Mouse (Mus musculus) limb, embryonic 14.5 days (tissue): ENCODE results near the gene Fitm1. TPM values are rescaled to one million over a fixed set of nuclear protein-coding genes. Genes with fewer than 3 reads are reported as not detected.

ENCODE experiments used
- ATAC-seq: fragments of 200-750 bp; cut with Nextera tagmentation; 2 replicates; pipeline ENCODE4 v1.8.0; 2017; ENCODE audit warnings: low read depth, moderate number of reproducible peaks, moderate TSS enrichment; ENCODE audit not compliant: low FRiP score
- DNase-seq: peaks from one replicate; pipeline ENCODE4 v3.0.0-alpha.2; 2015; ENCODE audit warnings: low spot score
- H3K27ac ChIP-seq: fragments of 300-500 bp; sonication (generic); replicated peaks from 2 replicates; pipeline ENCODE4 v1.5.1; 2014; ENCODE audit warnings: low read depth, mild to moderate bottlenecking, low read length, moderate library complexity, mixed read lengths
- H3K27me3 ChIP-seq: fragments of 300-500 bp; sonication (generic); 2 replicates; pipeline ENCODE4 v1.6.1; 2014; ENCODE audit warnings: low read length, mixed read lengths; ENCODE audit not compliant: control insufficient read depth, insufficient read depth
- H3K36me3 ChIP-seq: fragments of 300-500 bp; sonication (generic); 2 replicates; pipeline ENCODE4 v1.6.1; 2014; ENCODE audit warnings: mild to moderate bottlenecking, low read length, moderate library complexity, mixed read lengths; ENCODE audit not compliant: control insufficient read depth, insufficient read depth
- H3K4me1 ChIP-seq: fragments of 300-500 bp; sonication (generic); 2 replicates; pipeline ENCODE4 v1.6.1; 2014; ENCODE audit warnings: antibody characterized with exemption, low read length, mixed read lengths; ENCODE audit not compliant: control insufficient read depth, insufficient read depth
- H3K4me2 ChIP-seq: fragments of 300-500 bp; sonication (generic); replicated peaks from 2 replicates; pipeline ENCODE4 v1.6.1; 2014; ENCODE audit warnings: low read depth, mild to moderate bottlenecking, low read length, moderate library complexity; ENCODE audit not compliant: severe bottlenecking
- H3K4me3 ChIP-seq: fragments of 300-500 bp; sonication (generic); replicated peaks from 2 replicates; pipeline ENCODE4 v1.5.1; 2014; ENCODE audit warnings: low read length
- H3K9ac ChIP-seq: fragments of 300-500 bp; sonication (generic); 2 replicates; pipeline ENCODE4 v1.6.1; 2014; ENCODE audit warnings: mild to moderate bottlenecking, low read depth, low read length, moderate library complexity; ENCODE audit not compliant: severe bottlenecking
- H3K9me3 ChIP-seq: fragments of 300-500 bp; sonication (generic); 2 replicates; pipeline ENCODE4 v1.6.1; 2016; ENCODE audit warnings: low read length; ENCODE audit not compliant: control insufficient read depth
- POLR2A ChIP-seq: fragments of 200-500 bp; IDR thresholded peaks from 2 replicates; pipeline ENCODE4 v1.8.0; 2012; ENCODE audit warnings: inconsistent platforms, mild to moderate bottlenecking, moderate library complexity, borderline replicate concordance; ENCODE audit not compliant: insufficient read depth, insufficient read length; ENCODE audit errors: extremely low read depth
- WGBS: fragments of 180-500 bp; shearing (Covaris S2); extraction: QIAGEN DNeasy Blood & Tissue Kit; methylation state at CpG from one replicate; pipeline ENCODE4 v1.1.7; 2014; 5-methylcytosine and 5-hydroxymethylcytosine counted together
- polyA plus RNA-seq, 2 experiments: library from polyadenylated mRNA; depleted of rRNA in 1 of 2; stranded (reverse) in 1 of 2; unstranded in 1 of 2; fragments of >200 nt; fragmentation: Nextera tagmentation in 1 of 2; extraction: Ambion mirVana in 1 of 2; gene quantifications; 2 replicates each; pipeline versions ENCODE4 v1.2.1 to v1.2.3; 2012 to 2014

Gene Fitm1
- polyA plus RNA-seq, 2 experiments, result 26.9 to 30.9 TPM

DNA sequence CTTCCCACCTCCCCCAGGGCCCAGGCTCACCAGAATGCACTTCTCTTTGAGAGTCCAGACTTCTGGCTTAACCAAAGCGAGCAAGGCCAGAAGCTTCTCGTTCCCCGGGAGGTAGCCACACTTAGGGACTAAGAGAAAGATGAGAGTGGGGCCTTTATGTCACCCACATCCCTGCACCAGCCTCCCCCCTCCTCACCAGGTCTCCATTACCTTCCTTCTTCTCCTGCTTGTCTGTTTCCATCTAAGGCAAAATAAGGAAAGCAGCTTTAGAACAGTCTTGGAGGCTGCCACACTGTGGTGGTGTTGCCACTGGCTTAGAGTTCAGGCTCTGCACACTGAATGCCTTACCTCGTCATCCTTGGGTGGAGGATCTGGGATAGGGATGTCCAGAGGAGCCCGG is 13.9 kb downstream of the Fitm1 start:
- Histone ChIP-seq H3K9ac (no peak overlapping the region), H3K36me3 (peaks cover 28% of the 10 kb centered on the region), H3K9me3 (no peaks in the 10 kb centered on the region), H3K4me2 (no peak overlapping the region), H3K4me1 (peaks cover 15% of the 10 kb centered on the region), H3K27ac (no peak overlapping the region), H3K4me3 (no peak overlapping the region), H3K27me3 (no peaks in the 10 kb centered on the region)
- ATAC-seq, result no peak
- no peak for TF ChIP-seq POLR2A
- WGBS, result 93% methylated on average over 5 of the region's 5 CpGs
- no peak for DNase-seq

DNA sequence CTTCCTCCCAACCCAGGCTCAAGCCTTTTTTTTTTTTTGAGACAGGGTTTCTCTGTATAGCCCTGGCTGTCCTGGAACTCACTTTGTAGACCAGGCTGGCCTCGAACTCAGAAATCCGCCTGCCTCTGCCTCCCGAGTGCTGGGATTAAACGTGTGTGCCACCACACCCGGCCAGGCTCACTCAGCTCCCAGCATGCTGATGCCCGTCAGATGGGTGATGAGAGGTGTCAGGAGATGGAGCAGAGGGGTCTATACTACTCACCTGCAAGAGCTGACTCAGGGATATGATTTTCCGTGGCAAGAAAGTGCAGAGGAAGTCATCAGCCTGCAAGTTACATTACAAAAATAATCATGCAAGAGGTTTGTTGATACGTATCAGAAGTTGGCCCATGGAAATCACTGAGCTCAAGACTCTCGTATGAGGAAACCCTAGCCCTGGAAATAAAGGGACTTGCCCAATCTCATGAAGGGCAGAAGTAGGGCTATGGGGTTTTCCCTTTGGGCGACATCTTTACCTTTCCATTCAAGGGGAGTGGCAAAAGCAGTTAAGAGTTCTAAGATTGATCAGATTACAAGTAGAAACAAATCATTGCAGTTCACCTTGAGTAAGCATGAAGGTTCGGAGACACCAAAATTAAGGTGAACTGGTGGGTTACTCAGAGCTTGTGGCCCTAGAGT is 14.5 kb downstream of the Fitm1 start:
- peaks cover 15% of the 10 kb centered on the region for H3K4me1 ChIP-seq
- H3K27ac ChIP-seq, result peak overlapping the region; percentile 76; the same call in 1 of the 2 replicates
- H3K27me3 ChIP-seq, result no peaks in the 10 kb centered on the region
- H3K4me2 ChIP-seq, result peak overlapping the region; percentile 85
- peak overlapping the region; percentile 91 for H3K4me3 ChIP-seq
- H3K36me3 ChIP-seq, result peaks cover 34% of the 10 kb centered on the region
- no peaks in the 10 kb centered on the region for H3K9me3 ChIP-seq
- no peak for TF ChIP-seq POLR2A
- ATAC-seq (no peak), DNase-seq (no peak)
- 83% methylated on average over 11 of the region's 11 CpGs for WGBS
- H3K9ac ChIP-seq, result peak overlapping the region; percentile 57

GRCm38 (mm10) chr14:55590748-55591330 is 15.4 kb downstream of the Fitm1 start, which contains the start of gene Psme2:
Gene Psme2, minus strand, starts transcription at chr14:55591113.
- Histone ChIP-seq H3K9ac (peak within 1 kb of the TSS; percentile 74), H3K9me3 (no peaks in the 10 kb centered on the region), H3K27me3 (no peaks in the 10 kb centered on the region), H3K4me1 (peaks cover 15% of the 10 kb centered on the region), H3K4me2 (peak within 1 kb of the TSS; percentile 85), H3K4me3 (peak within 1 kb of the TSS; percentile 91), H3K36me3 (peaks cover 42% of the 10 kb centered on the region), H3K27ac (peak within 1 kb of the TSS; percentile 91)
- TF ChIP-seq POLR2A, result no peak
- ATAC-seq, result peak; percentile 96
- peak; percentile 98 for DNase-seq
- WGBS, result under 1% methylated on average over 22 of the region's 22 CpGs

DNA sequence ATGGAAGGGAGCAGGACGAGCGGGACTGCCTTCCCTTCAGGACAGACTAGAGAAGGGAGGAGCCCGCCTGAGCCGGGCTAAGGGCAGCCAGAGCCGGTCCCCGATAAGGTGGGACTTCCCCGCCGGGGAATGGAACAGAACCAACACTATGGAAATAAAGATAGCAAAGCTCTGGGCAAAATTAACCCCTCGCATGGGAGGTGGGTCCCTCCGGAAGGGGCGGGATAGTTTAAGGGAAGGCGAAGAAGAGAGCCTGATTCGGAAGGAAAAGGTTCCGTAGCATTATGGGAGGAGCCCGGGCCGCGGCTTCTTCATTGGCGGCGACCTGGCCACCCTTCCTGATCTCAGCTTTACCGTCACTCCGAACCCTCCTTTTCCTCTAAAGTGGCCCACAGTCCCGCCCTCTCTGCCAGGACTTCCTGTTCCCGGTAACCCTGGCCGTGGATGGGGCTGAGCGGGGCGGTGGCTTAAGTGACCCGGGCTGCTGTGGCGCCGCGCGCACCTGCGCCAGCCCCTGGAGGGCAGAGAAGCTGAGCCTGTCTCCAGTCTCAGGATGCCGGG is 16.0 kb downstream of the Fitm1 start, which contains the start of gene Rnf31:
TSS of gene Rnf31 (plus strand) at position 378 of the 561 bp plus-strand sequence.
- Histone ChIP-seq H3K4me3 (peak within 1 kb of the TSS; percentile 91), H3K4me2 (peak within 1 kb of the TSS; percentile 85), H3K27me3 (no peaks in the 10 kb centered on the region), H3K9me3 (no peaks in the 10 kb centered on the region), H3K36me3 (peaks cover 48% of the 10 kb centered on the region), H3K27ac (peak within 1 kb of the TSS; percentile 91), H3K9ac (peak within 1 kb of the TSS; percentile 74), H3K4me1 (peaks cover 15% of the 10 kb centered on the region)
- DNase-seq (peak; percentile 96), ATAC-seq (peak; percentile 89)
- TF ChIP-seq POLR2A, result 0 out of 2 replicates have a peak, but pooled peaks have one; percentile 40
- 0% methylated on average over 33 of the region's 33 CpGs for WGBS

DNA sequence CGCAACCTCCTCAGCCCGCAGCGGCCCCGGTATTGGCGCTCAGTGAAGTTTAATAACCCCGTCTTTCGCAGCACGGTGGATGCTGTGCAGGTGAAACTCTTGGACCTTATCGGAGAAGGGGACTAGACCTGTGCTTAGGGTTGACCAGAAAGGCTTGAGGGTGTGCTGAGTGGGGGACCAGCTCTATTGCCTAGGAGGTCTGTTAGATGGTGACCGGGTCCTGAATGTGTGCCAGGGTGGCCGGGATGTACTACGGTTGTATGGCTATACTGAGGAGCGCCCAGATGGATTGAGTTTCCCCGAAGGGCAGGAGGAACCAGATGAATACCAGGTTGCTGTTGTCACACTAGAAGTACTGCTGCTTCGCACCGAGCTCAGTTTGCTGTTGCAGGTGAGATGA is 16.8 kb downstream of the Fitm1 start:
- Histone ChIP-seq H3K27me3 (no peaks in the 10 kb centered on the region), H3K9me3 (no peaks in the 10 kb centered on the region), H3K36me3 (peaks cover 53% of the 10 kb centered on the region), H3K27ac (no peak overlapping the region), H3K4me2 (peak overlapping the region; percentile 85), H3K4me1 (peaks cover 15% of the 10 kb centered on the region), H3K9ac (peak overlapping the region; percentile 74), H3K4me3 (peak overlapping the region; percentile 91)
- 4% methylated on average over 16 of the region's 16 CpGs for whole genome bisulfite sequencing
- no peak for ATAC-seq
- TF ChIP-seq POLR2A, result no peak
- no peak for DNase-seq
